Mouse (Mus musculus): Measurements from ENCODE around the gene Nxn. TPM values are rescaled to one million over a fixed set of nuclear protein-coding genes. Genes with fewer than 3 reads are reported as not detected.

Nxn gene
- total and polyA plus RNA-seq, 3 experiments = 52.8 to 54.3 (median 53.0) TPM

DNA sequence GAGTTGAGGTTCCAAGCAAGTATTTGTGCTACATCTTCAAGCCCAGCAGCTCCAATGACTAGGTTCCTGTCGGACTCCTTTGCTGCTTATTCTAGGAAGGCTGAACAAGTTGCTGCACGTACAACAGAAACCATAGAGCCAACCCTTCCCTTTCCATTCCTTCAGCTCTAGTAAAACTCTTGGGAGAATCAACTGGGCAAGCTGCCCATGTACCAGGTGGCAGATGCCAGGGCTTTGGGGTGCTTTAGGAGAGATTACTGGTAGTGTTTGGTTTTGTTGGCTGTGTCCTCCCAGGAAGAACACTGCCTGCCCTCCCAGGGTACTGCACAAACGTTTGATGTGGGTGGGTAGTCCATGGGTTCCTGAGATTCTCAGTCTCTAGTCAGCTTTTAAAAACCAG is 146.9 kb downstream of the Nxn start:
- Histone ChIP-seq H3K9me3 (replicated peaks; ENCODE audit: insufficient read depth, low read length) (no peaks in the 10 kb centered on the region), H3K79me2 (ENCODE audit: control insufficient read depth, insufficient read depth, low read length, poor library complexity) (no peaks in the 10 kb centered on the region), H3K4me1 (ENCODE audit: control insufficient read depth in 1 of 2, insufficient read depth in 2 of 2, low read length in 2 of 2) (no peaks in the 10 kb centered on the region), H3K9ac (ENCODE audit: control insufficient read depth, low read depth, low read length, poor library complexity, severe bottlenecking) (no peak overlapping the region), H3K36me3 (ENCODE audit: control insufficient read depth in 1 of 2, insufficient read depth in 2 of 2, low read length in 2 of 2) (peaks cover 0 to 2% of the 10 kb centered on the region in 2 experiments; a peak in 2 of 4 replicates), H3K27me3 (ENCODE audit: control insufficient read depth in 1 of 2, insufficient read depth in 2 of 2, low read length in 2 of 2) (no peaks in the 10 kb centered on the region), H3K4me3 (ENCODE audit: control insufficient read depth in 1 of 2, insufficient read depth in 1 of 2, low read depth in 2 of 2, low read length in 2 of 2) (no peak overlapping the region), H3K27ac (ENCODE audit: control insufficient read depth, low read depth, low read length) (no peak overlapping the region)
- DNase-seq (ENCODE audit: low read depth, low spot score) = no peak
- TF ChIP-seq KAT2A (conservative IDR thresholded peaks at IDR 0.05; ENCODE audit: low read depth, low read length) = no peak
- TF ChIP-seq JUND (IDR thresholded peaks at IDR 0.05; ENCODE audit: low read depth, low read length) = no peak

DNA sequence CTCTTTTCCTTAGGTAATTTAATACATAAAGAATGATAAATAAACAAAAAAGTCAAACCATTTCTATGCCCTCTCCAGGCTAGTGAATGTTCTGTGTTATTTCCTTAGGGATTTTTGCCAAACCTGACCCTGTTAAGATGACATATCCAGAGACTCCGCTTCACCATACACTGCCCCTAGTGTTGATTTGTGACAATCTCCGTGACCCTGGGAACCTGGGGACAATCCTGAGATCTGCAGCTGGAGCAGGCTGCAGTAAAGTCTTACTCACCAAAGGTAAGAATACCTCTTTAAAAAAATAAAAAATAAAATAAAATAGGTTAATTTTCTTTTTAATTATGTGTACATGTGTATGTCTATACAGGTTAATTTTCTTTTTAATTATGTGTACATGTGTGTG is 151.7 kb downstream of the Nxn start:
- Histone ChIP-seq H3K36me3 (ENCODE audit: control insufficient read depth in 1 of 2, insufficient read depth in 2 of 2, low read length in 2 of 2) (peaks cover 4 to 19% of the 10 kb centered on the region in 2 experiments; a peak in 3 of 4 replicates), H3K79me2 (ENCODE audit: control insufficient read depth, insufficient read depth, low read length, poor library complexity) (peaks cover 29% of the 10 kb centered on the region), H3K9ac (ENCODE audit: control insufficient read depth, low read depth, low read length, poor library complexity, severe bottlenecking) (no peak overlapping the region), H3K4me3 (ENCODE audit: control insufficient read depth in 1 of 2, insufficient read depth in 1 of 2, low read depth in 2 of 2, low read length in 2 of 2) (no peak overlapping the region), H3K9me3 (replicated peaks; ENCODE audit: insufficient read depth, low read length) (no peaks in the 10 kb centered on the region), H3K27me3 (ENCODE audit: control insufficient read depth in 1 of 2, insufficient read depth in 2 of 2, low read length in 2 of 2) (no peaks in the 10 kb centered on the region), H3K4me1 (ENCODE audit: control insufficient read depth in 1 of 2, insufficient read depth in 2 of 2, low read length in 2 of 2) (peaks cover 0 to 12% of the 10 kb centered on the region in 2 experiments; a peak in 2 of 4 replicates), H3K27ac (ENCODE audit: control insufficient read depth, low read depth, low read length) (no peak overlapping the region)
- TF ChIP-seq TBP (IDR thresholded peaks at IDR 0.05; ENCODE audit: low read depth, low read length) (no peak), CTCF (IDR thresholded peaks at IDR 0.05 in 2 of 3, conservative IDR thresholded peaks at IDR 0.05 in 1 of 3; ENCODE audit: control insufficient read depth in 1 of 3, insufficient read depth in 1 of 3, low read depth in 2 of 3, low read length in 3 of 3, poor library complexity in 1 of 3, severe bottlenecking in 1 of 3) (peak; percentile 12 to 41 (median 24); a peak in 4 of 6 replicates), MAX (IDR thresholded peaks at IDR 0.05; ENCODE audit: low read length) (no peak), MYB (IDR thresholded peaks at IDR 0.05; ENCODE audit: low read depth, low read length) (no peak), TCF12 (IDR thresholded peaks at IDR 0.05; ENCODE audit: low read depth, low read length) (no peak)
- peak; percentile 51 for DNase-seq (ENCODE audit: low read depth, low spot score)

DNA sequence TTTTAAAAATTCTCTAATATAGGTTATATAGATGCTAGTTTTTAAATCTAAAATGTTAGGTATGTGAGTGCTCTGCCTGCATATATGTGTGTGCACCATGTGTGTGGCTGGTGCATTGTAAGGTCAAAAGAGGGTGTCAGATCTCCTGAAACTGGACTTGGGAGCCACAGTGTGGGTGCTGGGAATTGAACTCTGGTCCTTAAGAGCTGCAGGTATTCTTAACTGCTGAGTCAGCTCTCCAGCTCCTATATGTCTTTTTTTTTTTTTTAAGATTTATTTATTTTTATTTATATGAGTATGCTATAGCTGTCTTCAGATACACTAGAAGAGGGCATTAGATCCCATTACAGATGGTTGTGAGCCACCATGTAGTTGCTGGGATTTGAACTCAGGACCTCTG is 152.5 kb downstream of the Nxn start:
- Histone ChIP-seq H3K4me3 (ENCODE audit: control insufficient read depth in 1 of 2, insufficient read depth in 1 of 2, low read depth in 2 of 2, low read length in 2 of 2) (no peak overlapping the region), H3K27me3 (ENCODE audit: control insufficient read depth in 1 of 2, insufficient read depth in 2 of 2, low read length in 2 of 2) (no peaks in the 10 kb centered on the region), H3K9ac (ENCODE audit: control insufficient read depth, low read depth, low read length, poor library complexity, severe bottlenecking) (no peak overlapping the region), H3K79me2 (ENCODE audit: control insufficient read depth, insufficient read depth, low read length, poor library complexity) (peaks cover 29% of the 10 kb centered on the region), H3K36me3 (ENCODE audit: control insufficient read depth in 1 of 2, insufficient read depth in 2 of 2, low read length in 2 of 2) (peaks cover 4 to 19% of the 10 kb centered on the region in 2 experiments; a peak in 3 of 4 replicates), H3K4me1 (ENCODE audit: control insufficient read depth in 1 of 2, insufficient read depth in 2 of 2, low read length in 2 of 2) (peaks cover 0 to 12% of the 10 kb centered on the region in 2 experiments; a peak in 2 of 4 replicates), H3K9me3 (replicated peaks; ENCODE audit: insufficient read depth, low read length) (no peaks in the 10 kb centered on the region), H3K27ac (ENCODE audit: control insufficient read depth, low read depth, low read length) (no peak overlapping the region)
- TF ChIP-seq MAFK (IDR thresholded peaks at IDR 0.05; ENCODE audit: borderline replicate concordance, low read depth, low read length) = peak; percentile 83
- no peak for TF ChIP-seq MXI1 (IDR thresholded peaks at IDR 0.05; ENCODE audit: low read depth, low read length)
- DNase-seq (ENCODE audit: low read depth, low spot score) = no peak
